Mouse (Mus musculus) ES-Bruce4 (cell line): ENCODE measurements at regions not wholly inside any gene's neighbourhood (a gene's known extent, or its start where the extent isn't known, plus 50 kb on each side); places are given as distances from the start of the nearest gene placed in this dataset.

Source experiments
- H3K27ac ChIP-seq: 2 replicates; pipeline ENCODE4 v1.5.1; 2012; ENCODE audit warnings: low read length, inconsistent platforms; ENCODE audit not compliant: insufficient read depth
- H3K27me3 ChIP-seq: 2 replicates; pipeline ENCODE4 v1.6.1; 2012; ENCODE audit warnings: mild to moderate bottlenecking, low read length, inconsistent platforms; ENCODE audit not compliant: control insufficient read depth, poor library complexity, insufficient read depth, severe bottlenecking
- H3K36me3 ChIP-seq: 2 replicates; pipeline ENCODE4 v1.6.1; 2012; ENCODE audit warnings: inconsistent platforms, mild to moderate bottlenecking, low read length, moderate library complexity; ENCODE audit not compliant: control insufficient read depth, poor library complexity, insufficient read depth, severe bottlenecking
- H3K4me1 ChIP-seq: one replicate; pipeline ENCODE4 v1.8.1; 2011; ENCODE audit warnings: low read length; ENCODE audit not compliant: control insufficient read depth, insufficient read depth
- H3K4me3 ChIP-seq: 2 replicates; pipeline ENCODE4 v1.5.1; 2011; ENCODE audit warnings: low read depth, mild to moderate bottlenecking, low read length
- H3K9ac ChIP-seq: 2 replicates; pipeline ENCODE4 v1.6.1; 2012; ENCODE audit warnings: low read depth, mild to moderate bottlenecking, inconsistent platforms; ENCODE audit not compliant: poor library complexity, severe bottlenecking
- H3K9me3 ChIP-seq: replicated peaks from 2 replicates; pipeline ENCODE4 v1.6.1; 2012; ENCODE audit warnings: mild to moderate bottlenecking, low read length, inconsistent platforms; ENCODE audit not compliant: control insufficient read depth, poor library complexity, insufficient read depth, severe bottlenecking
- CTCF ChIP-seq: IDR thresholded peaks from one replicate; pipeline ENCODE4 v1.8.1; 2011; ENCODE audit warnings: low read depth, low read length
- EP300 ChIP-seq: IDR thresholded peaks from 2 replicates; pipeline ENCODE4 v1.6.1; 2011; ENCODE audit warnings: low read depth, low read length; ENCODE audit not compliant: insufficient read depth
- POLR2A ChIP-seq: IDR thresholded peaks from one replicate; pipeline ENCODE4 v1.8.1; 2011; ENCODE audit warnings: low read length; ENCODE audit not compliant: insufficient read depth

DNA sequence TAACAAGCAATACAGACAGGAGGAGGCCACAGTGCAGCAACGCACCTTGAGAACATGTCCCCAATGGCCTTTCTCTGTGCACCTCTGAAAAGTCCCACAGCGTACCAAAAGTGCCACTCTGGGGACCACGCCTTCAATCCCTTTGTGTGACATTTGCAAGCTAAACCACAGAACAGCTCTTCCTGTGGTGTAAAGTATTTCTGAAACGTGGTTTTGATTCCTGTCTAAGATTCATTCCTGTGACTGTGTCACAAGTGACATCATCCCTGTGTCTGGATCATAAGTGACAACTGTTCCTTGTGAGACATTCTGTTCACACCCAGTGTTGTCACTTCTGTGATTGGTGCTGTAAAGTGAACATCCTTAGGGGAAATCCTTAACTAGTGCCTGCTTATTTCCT lies 251.6 kb upstream of the Bmper start:
- H3K9me3 ChIP-seq: no peaks in the 10 kb centered on the region
- H3K9ac ChIP-seq: no peak overlapping the region
- H3K27me3 ChIP-seq: no peaks in the 10 kb centered on the region
- no peaks in the 10 kb centered on the region for H3K36me3 ChIP-seq
- no peak overlapping the region for H3K4me3 ChIP-seq
- no peak for TF ChIP-seq CTCF
- no peak for TF ChIP-seq POLR2A
- TF ChIP-seq EP300: no peak
- H3K27ac ChIP-seq: no peak overlapping the region
- H3K4me1 ChIP-seq: no peaks in the 10 kb centered on the region

DNA sequence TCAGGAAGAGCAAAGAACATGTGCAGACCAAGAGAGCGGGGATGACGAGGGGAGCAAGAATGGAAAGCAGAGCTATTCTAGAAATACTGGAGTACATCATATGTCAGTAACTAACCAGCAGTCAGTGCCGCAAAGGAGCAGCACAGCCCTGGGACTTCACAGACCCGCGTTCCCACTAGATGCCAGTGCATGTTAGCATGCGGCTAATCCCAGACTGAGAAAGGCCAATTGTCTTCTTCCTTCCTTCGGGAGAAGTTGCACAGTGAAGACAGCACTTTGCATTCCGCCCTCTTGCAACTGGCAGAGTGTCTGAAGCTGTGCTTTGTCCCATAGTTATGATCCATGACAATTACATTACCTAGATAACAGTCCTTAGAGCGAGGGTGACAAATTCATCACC lies 246.1 kb upstream of the Bmper start:
- Histone ChIP-seq H3K4me3 (no peak overlapping the region), H3K4me1 (no peaks in the 10 kb centered on the region), H3K9ac (no peak overlapping the region), H3K27me3 (no peaks in the 10 kb centered on the region), H3K9me3 (no peaks in the 10 kb centered on the region), H3K27ac (no peak overlapping the region), H3K36me3 (no peaks in the 10 kb centered on the region)
- no peak for TF ChIP-seq POLR2A
- no peak for TF ChIP-seq CTCF
- no peak for TF ChIP-seq EP300

DNA sequence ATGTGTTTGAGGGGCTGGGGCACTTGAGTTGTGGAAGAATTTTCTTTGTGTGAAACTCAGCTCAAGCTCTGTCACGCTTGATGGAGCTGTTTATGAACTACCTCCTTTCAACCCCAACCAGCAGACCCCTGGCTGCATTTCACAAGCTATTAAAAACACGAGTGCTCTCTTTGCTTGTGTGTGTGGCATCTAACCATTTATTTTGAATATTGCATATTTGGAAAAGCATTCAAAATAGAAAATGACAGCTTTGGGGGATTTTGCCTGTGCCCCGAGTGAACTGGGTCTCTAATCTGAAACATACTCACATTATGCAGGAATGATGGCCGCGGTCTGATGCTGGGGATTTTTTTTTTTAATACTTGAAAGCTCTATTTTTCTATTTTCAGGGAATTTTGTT lies 243.2 kb upstream of the Bmper start:
- no peaks in the 10 kb centered on the region for H3K27me3 ChIP-seq
- H3K4me1 ChIP-seq: no peaks in the 10 kb centered on the region
- H3K4me3 ChIP-seq: no peak overlapping the region
- H3K9ac ChIP-seq: no peak overlapping the region
- no peak for TF ChIP-seq CTCF
- H3K27ac ChIP-seq: no peak overlapping the region
- H3K9me3 ChIP-seq: no peaks in the 10 kb centered on the region
- no peaks in the 10 kb centered on the region for H3K36me3 ChIP-seq

DNA sequence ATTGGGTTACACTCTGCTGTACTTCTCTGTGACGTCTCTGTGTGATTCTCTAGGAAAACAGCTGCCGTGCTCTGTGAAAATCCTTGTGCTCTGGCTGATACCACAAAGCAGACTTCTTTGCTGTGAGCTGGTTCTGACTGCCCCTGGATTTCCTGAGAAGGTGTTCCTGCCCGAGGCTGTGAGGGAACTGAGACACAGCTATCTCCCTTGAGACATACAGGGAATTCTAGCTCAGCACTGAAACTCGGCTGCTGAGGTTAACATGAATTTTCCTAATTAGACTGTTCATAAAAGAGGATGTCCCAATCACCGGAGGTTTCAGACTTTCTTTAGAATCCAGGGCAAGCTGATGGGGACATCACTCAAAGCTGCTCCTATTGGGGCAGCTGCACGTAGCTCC lies 233.4 kb upstream of the Bmper start:
- TF ChIP-seq EP300 (no peak), POLR2A (no peak), CTCF (no peak)
- Histone ChIP-seq H3K27ac (no peak overlapping the region), H3K4me3 (no peak overlapping the region), H3K9me3 (no peaks in the 10 kb centered on the region), H3K9ac (no peak overlapping the region), H3K4me1 (no peaks in the 10 kb centered on the region), H3K27me3 (no peaks in the 10 kb centered on the region), H3K36me3 (no peaks in the 10 kb centered on the region)

DNA sequence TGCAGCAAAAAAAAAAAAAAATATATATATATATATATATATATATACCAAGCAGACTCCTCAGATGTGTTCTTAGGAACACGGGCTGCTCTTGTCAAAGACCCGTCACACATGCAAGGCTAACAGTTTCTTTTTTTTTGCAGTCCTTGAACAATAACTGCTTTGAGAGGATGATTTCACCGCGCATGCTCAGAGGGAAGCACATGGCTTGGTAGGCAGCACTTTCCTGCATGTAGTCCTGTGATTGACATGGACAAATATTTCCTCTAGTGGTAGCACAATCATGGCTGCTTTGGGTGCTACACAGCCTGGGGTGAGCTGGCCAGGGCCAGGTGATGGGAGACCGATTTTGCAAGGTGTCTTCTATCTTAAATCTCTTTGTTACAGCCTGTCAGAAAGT lies 229.3 kb upstream of the Bmper start:
- Histone ChIP-seq H3K4me1 (no peaks in the 10 kb centered on the region), H3K27me3 (no peaks in the 10 kb centered on the region), H3K9ac (no peak overlapping the region), H3K36me3 (no peaks in the 10 kb centered on the region), H3K27ac (no peak overlapping the region), H3K4me3 (no peak overlapping the region), H3K9me3 (no peaks in the 10 kb centered on the region)
- TF ChIP-seq POLR2A (no peak), EP300 (no peak), CTCF (no peak)

DNA sequence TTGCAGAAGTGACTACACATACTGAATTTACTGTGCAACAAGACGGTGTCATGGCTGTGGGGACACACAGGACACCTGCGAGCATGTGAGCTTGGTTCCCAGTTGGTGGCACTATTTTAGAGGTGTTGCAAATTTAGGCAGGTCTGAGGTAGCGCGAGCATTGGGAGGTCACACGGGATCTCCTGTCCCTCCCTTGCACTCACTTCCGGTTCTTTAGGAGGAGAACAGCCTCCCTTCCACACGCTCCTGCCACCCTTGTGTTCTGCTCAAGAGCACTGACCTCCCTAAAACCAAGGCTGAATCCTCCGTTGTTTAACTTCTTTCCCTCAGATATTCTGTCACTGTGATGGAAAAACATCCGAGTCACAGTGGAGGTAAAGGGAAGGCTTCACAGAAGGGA lies 227.3 kb upstream of the Bmper start:
- Histone ChIP-seq H3K9ac (no peak overlapping the region), H3K27ac (no peak overlapping the region), H3K9me3 (no peaks in the 10 kb centered on the region), H3K4me1 (no peaks in the 10 kb centered on the region), H3K36me3 (no peaks in the 10 kb centered on the region), H3K4me3 (no peak overlapping the region), H3K27me3 (no peaks in the 10 kb centered on the region)
- TF ChIP-seq POLR2A (no peak), EP300 (no peak), CTCF (no peak)
